Mouse (Mus musculus) CH12.LX (cell line): ENCODE results near the gene Stra8.

Experiments used
- CHD2 ChIP-seq: IDR thresholded peaks from 2 replicates; pipeline ENCODE4 v1.6.1; 2011; ENCODE audit warnings: low read length, improper control_type of control experiment
- CTCF ChIP-seq, 2 experiments: IDR thresholded peaks in 1 of 2; conservative IDR thresholded peaks in 1 of 2; 2 replicates each; pipeline ENCODE4 v1.5.1; 2011 to 2012; ENCODE audit warnings: low read depth in 2 of 2, low read length in 2 of 2, improper control_type of control experiment in 1 of 2, inconsistent platforms in 1 of 2, mild to moderate bottlenecking in 1 of 2, moderate library complexity in 1 of 2
- E2F4 ChIP-seq: IDR thresholded peaks from 2 replicates; pipeline ENCODE4 v1.6.1; 2011; ENCODE audit warnings: low read depth, low read length, improper control_type of control experiment; ENCODE audit not compliant: insufficient replicate concordance
- KAT2A ChIP-seq: IDR thresholded peaks from 2 replicates; pipeline ENCODE4 v1.6.1; 2012; ENCODE audit warnings: low read length, improper control_type of control experiment, inconsistent platforms; ENCODE audit not compliant: insufficient replicate concordance
- MAFK ChIP-seq: IDR thresholded peaks from 2 replicates; pipeline ENCODE4 v1.6.1; 2011; ENCODE audit warnings: low read length, improper control_type of control experiment; ENCODE audit not compliant: insufficient replicate concordance
- POLR2A ChIP-seq: IDR thresholded peaks from 2 replicates; pipeline ENCODE4 v1.6.1; 2011; ENCODE audit warnings: low read depth, mild to moderate bottlenecking, improper control_type of control experiment, low read length
- RCOR1 ChIP-seq: conservative IDR thresholded peaks from 2 replicates; pipeline ENCODE4 v1.6.1; 2012; ENCODE audit warnings: low read depth, mild to moderate bottlenecking, inconsistent platforms, low read length, improper control_type of control experiment
- TCF12 ChIP-seq: IDR thresholded peaks from 2 replicates; pipeline ENCODE4 v1.6.1; 2014; ENCODE audit warnings: low read depth, mild to moderate bottlenecking, inconsistent platforms, low read length, improper control_type of control experiment

DNA sequence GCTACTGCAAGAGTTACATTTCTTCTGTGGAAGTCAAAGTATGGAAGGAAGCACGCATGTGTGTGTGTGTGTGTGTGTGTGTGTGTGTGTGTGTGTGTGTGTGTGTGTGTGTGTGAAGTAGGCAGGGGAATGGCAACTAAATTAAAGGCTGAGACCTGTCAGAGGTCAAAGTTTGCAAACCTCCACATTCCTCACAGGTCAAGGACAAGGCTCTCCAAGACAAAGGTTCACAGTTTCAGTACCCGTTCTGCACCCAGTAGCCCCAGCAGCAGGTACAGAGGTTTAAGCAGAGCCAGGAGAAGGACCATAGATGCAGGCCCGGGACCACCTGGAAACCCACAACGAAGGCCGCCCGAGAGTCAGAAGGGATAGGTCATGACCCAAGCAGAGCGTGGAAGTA, 817 bp upstream of the Stra8 start:
- TF ChIP-seq RCOR1 (no peak), KAT2A (no peak), POLR2A (no peak), TCF12 (no peak), CTCF (conservative IDR thresholded peaks at IDR 0.05 in 1 of 2, IDR thresholded peaks at IDR 0.05 in 1 of 2; ENCODE audit: low read depth in 2 of 2, low read length in 2 of 2) (no peak), CHD2 (no peak), E2F4 (no peak), MAFK (no peak)
